Mouse (Mus musculus) layer of hippocampus, postnatal 14 days (tissue): ENCODE measurements at regions not wholly inside any gene's neighbourhood (a gene's known extent, or its start where the extent isn't known, plus 50 kb on each side); places are given as distances from the start of the nearest gene placed in this dataset.

Experiments
- DNase-seq, 2 experiments: peaks; one replicate each; pipeline ENCODE4 v3.0.0; 2021 to 2022; ENCODE audit warnings: low spot score in 2 of 2, mixed read lengths in 1 of 2

DNA sequence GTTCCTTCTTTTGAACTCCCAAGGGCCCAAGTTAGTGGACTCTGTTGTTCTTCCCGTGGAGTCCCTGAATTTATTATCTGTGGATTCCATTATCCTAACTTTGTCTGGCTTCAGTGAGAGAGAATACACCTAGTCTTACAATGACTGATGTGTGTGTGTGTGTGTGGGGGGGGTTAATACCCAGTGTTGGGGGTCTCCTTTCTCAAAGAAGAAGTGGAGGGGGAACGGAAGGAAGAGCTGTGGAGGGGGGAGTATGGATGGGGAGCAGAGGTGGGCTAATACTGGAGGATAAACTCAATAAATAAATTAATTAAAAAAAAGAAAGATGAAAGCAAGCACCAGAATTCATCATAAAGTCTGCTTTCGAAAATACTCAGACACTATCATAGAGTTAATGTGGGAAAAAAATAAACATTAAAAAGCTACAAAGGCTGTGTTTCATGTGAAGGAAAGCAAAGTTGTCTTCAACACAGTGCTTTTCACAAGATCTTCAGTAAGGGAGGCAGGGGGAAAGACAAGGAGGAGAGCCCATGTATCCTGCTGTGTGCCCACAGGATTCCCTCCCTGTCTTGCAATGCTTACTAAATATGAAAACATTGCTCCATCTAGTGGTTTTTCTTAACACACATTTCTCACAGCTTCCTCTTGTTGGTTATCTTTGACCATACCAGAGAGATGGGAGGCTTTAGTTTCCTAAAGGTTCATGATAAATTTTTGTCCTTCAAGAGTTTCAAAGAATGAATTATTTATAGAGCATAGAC is 173.4 kb upstream of the A1bg start:
- peak in 1 of 2 experiments; percentile 72 for DNase-seq

DNA sequence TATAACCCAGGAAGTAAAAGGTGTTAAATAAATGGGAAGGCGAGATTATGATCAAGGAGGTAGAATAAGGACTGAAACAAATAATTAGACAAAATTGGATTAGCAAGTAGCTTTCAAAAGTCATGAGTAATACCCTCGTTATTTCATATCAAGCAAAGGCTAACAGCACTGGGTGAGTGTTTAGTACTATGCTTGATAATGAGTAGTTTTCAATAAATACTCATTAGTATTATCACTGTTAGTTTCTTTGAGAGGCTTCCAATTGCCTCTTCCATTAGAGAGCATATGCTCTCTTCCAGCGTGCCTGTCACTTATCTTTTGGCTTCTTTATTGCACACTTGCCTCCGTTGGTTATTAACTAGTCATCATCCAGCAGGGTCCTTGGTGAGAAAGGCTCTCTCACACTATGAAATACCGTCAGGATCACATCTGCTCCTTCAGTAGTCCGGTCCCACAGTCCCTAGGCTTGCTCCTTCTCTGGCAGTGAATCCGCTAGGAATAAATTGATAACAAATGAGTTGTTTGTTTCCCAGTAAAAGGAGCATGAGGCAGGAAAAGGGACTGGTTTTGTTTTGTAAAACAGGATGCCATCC is 132.3 kb upstream of the A1bg start:
- no peak for DNase-seq

DNA sequence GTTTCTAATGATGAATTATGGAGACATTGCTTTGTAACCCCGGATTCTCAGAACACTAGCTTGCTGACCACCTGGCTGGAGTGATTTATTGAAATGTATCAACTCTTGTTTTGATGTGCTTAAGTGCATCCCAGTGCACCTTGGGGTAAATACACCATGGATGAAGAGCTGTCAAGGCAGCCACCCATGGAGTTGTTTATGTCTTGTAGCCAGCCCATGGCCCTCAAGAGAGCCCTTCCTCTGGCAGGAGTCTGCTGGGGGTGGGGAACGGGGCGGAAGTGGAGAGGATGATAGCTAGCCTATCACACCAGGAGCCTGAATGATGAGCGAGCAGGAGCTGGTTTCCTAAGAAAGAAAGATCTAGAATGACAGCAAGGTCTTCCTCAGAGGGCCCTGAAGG is 128.6 kb upstream of the A1bg start:
- no peak for DNase-seq

DNA sequence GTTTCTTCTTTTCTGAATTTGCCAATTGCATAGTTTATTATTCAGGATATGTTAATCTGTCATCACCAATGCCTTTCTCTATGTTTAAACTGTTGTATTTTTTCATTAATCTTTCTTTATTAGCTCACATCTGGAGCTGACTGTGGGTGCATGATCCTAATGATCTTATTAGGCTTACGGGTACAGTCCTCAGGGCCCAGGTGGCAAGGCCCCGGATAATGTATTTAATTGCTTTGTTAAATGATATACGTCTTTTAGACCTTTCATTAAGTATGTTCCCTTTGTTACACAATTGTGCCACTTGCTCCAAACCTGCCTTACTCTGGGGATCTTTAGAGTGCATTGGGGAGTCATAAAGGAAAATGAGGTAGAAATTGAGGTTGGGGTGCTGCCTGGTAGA is 86.7 kb upstream of the A1bg start:
- no peak for DNase-seq

DNA sequence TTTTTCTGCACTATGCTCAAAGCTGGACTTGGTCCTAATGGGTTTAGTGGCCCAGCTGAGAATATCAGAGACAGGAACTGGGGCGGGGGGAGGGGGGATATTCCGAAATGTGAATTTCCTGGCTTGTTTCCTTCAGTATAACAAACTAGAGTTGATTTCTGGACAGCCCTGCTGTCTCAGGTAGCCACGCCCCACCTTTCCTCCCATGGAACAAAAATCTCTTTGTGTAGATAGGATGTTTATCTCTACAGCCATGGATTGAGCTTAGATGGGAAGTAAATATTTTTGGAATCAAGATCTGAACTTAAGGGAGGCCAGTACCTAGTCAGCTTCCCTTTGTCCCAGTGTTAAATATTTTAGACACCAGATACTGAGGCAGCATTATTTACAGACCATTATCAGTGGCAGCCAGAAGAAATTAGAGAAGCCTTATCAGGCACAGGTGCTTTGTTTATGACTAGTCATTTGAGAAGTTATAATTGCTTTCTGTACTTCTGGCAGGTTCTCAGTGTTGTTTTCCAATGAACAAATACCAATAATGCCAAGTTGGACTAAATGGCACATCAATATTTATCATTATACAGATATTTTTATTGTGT is 84.7 kb upstream of the A1bg start:
- DNase-seq = no peak

DNA sequence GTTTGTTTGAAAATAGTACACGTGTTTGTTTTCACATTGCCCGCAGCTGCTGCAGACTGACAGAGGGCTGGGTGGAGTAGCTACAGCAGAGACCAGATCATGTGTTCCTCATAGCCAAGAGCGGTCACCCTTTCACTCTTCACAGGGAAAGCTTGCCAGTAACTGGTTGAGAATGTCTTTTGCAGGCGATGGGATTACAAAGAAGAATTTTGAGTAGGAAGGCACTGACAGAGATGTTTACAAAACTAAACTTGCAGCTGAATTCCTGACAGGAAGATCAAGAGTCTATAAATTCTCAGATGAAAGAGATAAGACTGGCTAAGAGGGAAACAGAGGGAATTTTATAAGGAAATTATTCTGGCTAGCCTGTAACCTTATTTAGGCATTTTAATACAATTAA is 83.8 kb upstream of the A1bg start:
- DNase-seq = no peak

DNA sequence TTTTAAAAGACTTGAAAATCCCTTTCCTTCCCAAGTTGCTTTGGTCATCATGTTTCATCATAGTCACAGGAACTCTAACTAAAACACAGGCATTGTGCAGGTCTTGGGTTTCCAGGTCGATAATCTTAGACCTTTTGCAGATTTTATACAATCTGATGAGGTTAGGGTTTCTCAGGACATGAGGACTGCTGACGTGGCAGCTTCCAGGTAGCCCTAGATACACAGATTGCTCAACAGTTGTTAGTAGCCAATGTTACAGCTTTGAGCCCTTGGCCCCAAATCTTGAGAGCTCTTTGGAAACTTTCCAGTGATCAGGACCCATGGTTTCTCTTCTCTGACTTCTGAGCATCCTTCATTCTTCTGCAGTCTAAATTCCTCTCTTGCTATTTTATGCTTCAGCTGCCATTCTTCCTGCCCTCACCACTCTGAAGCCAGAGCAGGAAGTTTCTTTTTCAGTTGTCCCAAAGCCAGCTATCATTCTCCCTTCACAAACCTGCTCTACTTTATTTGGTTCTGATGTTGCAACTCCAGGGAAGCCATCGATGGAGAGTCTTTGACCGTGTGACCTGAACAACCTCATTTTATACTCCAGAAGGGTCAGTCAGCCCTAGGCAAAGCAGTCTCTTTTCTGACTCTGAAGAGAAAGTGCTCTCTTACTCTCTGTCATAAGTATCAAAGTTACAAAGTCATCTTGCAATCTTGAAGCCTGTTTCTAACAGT is 71.3 kb upstream of the A1bg start:
- DNase-seq = no peak

DNA sequence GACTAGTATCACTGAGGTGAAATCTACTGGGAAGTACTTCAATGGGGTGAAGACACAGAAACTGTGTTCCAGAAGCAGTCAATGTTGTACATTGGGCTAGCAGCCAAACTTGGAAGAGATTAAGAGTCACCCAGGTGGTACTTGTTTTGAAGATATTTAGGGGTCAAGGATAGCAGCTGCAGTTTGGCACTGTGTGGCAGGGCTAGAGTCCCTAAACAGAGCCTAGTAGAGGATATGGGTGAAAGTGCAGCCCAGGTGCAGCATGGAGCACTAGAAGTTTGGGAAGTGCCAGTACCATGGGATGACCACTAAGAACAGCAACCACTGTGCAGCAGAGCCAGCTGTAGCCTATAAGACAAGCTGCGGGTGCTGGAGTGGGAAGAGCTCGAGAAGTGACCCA is 70.6 kb upstream of the A1bg start:
- DNase-seq = no peak

DNA sequence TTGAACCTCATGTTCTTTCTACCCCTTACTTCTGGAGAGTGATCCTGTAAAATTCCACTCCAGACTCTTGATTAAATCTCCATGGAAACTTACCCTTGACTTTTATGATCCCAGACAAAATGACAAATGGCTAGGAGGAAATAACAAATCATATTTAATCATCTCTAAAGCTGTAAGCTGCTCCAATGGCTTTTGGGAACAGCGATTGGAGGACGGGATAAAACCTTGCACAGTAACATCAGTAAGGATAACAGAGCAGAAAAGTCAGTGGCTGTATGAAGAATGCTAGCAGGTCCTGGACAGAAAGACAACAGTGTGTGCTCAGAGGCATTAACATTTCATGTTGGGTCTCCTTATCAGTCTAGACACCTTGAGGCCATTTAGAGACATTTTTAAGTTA is 59.8 kb upstream of the A1bg start:
- DNase-seq = no peak
